Mouse (Mus musculus): ENCODE data around the gene Cyp2d22. TPM values are rescaled to one million over a fixed set of nuclear protein-coding genes. Genes with fewer than 3 reads are reported as not detected.
A peak's percentile ranks its signal among the peaks of the same experiment; 100 is the strongest.

Cyp2d22 gene
- polyA plus RNA-seq (2012; rRNA removed) (27.5 and 29.5 TPM in 2 replicates), polyA plus RNA-seq (2014; fragmentation: Nextera tagmentation; extraction: Ambion mirVana) (5.2 and 6.4 TPM in 2 replicates)

DNA sequence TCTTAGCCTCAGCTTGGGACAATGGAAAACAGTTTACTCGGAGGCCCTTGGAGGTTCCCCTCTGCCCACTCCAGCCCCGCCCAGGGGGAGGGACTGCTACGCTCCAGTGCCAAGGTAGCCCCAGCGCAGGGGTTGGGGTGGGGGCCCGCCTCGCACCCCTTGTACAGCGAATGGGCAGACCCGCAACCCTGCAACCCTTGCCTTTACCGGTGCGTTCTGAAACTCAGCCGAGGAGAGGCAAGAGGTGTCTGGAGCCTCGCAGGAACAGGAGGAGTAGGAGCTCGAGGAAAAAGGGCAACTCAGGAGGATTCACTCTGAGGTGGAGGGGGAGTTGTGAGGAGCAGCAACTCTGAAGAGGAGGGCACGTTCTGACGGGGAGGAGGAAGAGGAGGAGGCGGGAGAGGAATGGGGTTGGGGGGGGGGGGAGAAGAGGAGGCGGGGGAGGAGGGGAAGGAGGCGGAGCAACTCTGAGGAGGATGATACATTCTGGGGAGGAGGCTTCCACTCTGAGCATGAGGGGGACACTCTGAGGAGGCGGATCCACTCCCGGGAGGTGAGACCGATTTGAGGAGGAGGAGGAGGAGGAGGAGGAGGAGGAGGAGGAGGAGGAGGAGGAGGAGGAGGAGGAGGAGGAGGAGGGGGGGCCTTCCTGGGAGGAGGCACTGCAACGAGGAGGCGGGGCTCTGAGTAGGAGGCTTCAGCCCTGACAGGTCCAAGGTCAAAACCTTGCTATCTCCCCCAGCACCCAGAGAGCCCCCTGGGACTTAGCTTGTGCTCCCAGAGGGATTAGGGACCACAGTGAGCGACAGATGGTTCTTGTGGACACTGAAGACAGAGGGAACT lies at the start of gene Cyp2d22:
Gene Cyp2d22, minus strand, starts transcription at position 390 of the 843 bp plus-strand sequence.
- 0 out of 2 replicates have a peak within 1 kb of the TSS, but pooled peaks have one; percentile 0 for H3K27ac ChIP-seq (replicated peaks; ENCODE audit: low read depth, low read length)
- DNase-seq (ENCODE audit: low spot score) (peak; percentile 43), ATAC-seq (ENCODE audit: low FRiP score, low read depth) (peak; percentile 81)
- under 1% methylated on average over 17 of the region's 24 CpGs for WGBS
- no peak for TF ChIP-seq POLR2A (IDR thresholded peaks at IDR 0.05; ENCODE audit: borderline replicate concordance, extremely low read depth, insufficient read depth, insufficient read length)
- peaks cover 6% of the 10 kb centered on the region; the same call in 1 of the 2 replicates for H3K4me1 ChIP-seq (ENCODE audit: control insufficient read depth, insufficient read depth, low read length)
- H3K36me3 ChIP-seq (ENCODE audit: control insufficient read depth, insufficient read depth, low read length), result no peaks in the 10 kb centered on the region
- H3K9ac ChIP-seq (ENCODE audit: low read depth, low read length, severe bottlenecking), result peak within 1 kb of the TSS; percentile 55
- H3K27me3 ChIP-seq (ENCODE audit: control insufficient read depth, insufficient read depth, low read length), result no peaks in the 10 kb centered on the region
- H3K4me3 ChIP-seq (replicated peaks; ENCODE audit: low read length), result peak within 1 kb of the TSS; percentile 39
- H3K4me2 ChIP-seq (replicated peaks; ENCODE audit: low read depth, low read length, severe bottlenecking), result peak within 1 kb of the TSS; percentile 70
- H3K9me3 ChIP-seq (ENCODE audit: control insufficient read depth, low read length), result no peaks in the 10 kb centered on the region

DNA sequence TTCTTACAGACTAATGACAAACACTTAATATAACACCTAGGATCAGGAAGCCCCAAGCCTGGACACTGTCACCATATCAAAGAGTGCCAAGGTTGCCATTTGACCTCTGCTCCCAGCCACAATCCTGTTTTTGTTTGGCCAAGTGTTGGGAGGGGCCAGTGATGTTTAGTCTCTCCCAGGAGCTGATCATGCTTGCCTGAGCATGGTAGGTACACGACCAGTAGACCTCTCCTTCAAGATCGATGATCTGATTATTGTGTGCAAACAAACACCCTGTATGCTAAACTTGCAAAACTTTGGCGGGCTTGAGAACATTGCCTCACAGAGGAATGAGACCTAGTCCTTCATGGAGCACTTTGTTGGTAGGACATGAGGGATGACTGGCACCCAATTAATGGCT lies 43.4 kb upstream of the Cyp2d22 start:
- 80% methylated on average over 3 of the region's 3 CpGs for WGBS
- Histone ChIP-seq H3K36me3 (ENCODE audit: control insufficient read depth, insufficient read depth, low read length) (no peaks in the 10 kb centered on the region), H3K9me3 (ENCODE audit: control insufficient read depth, low read length) (no peaks in the 10 kb centered on the region), H3K27ac (replicated peaks; ENCODE audit: low read depth, low read length) (no peak overlapping the region), H3K27me3 (ENCODE audit: control insufficient read depth, insufficient read depth, low read length) (no peaks in the 10 kb centered on the region), H3K4me3 (replicated peaks; ENCODE audit: low read length) (no peak overlapping the region), H3K4me2 (replicated peaks; ENCODE audit: low read depth, low read length, severe bottlenecking) (no peak overlapping the region), H3K4me1 (ENCODE audit: control insufficient read depth, insufficient read depth, low read length) (no peaks in the 10 kb centered on the region), H3K9ac (ENCODE audit: low read depth, low read length, severe bottlenecking) (no peak overlapping the region)
- no peak for ATAC-seq (ENCODE audit: low FRiP score, low read depth)
- DNase-seq (ENCODE audit: low spot score), result no peak
- no peak for TF ChIP-seq POLR2A (IDR thresholded peaks at IDR 0.05; ENCODE audit: borderline replicate concordance, extremely low read depth, insufficient read depth, insufficient read length)

DNA sequence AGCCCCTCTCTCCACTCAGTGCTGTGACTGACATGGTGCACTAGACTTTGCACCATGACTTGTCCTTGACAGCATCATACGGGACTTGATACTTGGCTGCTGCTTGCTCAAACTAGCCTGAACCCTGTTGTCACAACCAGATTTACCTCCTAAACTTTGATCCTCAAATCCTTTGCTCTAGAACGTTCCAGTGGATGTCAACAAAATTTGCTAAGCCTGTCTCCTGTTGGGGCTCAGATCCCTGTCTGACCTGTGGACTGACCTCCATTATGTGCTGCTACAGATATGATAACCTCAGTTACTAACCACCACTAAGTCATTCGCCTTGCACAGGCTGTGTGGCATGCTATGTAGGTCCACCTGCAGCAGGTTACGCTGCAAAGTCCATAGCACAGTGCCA lies 42.9 kb upstream of the Cyp2d22 start:
- H3K4me1 ChIP-seq (ENCODE audit: control insufficient read depth, insufficient read depth, low read length), result no peaks in the 10 kb centered on the region
- no peaks in the 10 kb centered on the region for H3K36me3 ChIP-seq (ENCODE audit: control insufficient read depth, insufficient read depth, low read length)
- H3K4me2 ChIP-seq (replicated peaks; ENCODE audit: low read depth, low read length, severe bottlenecking), result no peak overlapping the region
- ATAC-seq (ENCODE audit: low FRiP score, low read depth), result no peak
- no peak for DNase-seq (ENCODE audit: low spot score)
- 75% methylated on average over 4 of the region's 4 CpGs for whole genome bisulfite sequencing
- no peak overlapping the region for H3K27ac ChIP-seq (replicated peaks; ENCODE audit: low read depth, low read length)
- no peaks in the 10 kb centered on the region for H3K27me3 ChIP-seq (ENCODE audit: control insufficient read depth, insufficient read depth, low read length)
- no peak overlapping the region for H3K9ac ChIP-seq (ENCODE audit: low read depth, low read length, severe bottlenecking)
- no peak overlapping the region for H3K4me3 ChIP-seq (replicated peaks; ENCODE audit: low read length)
- TF ChIP-seq POLR2A (IDR thresholded peaks at IDR 0.05; ENCODE audit: borderline replicate concordance, extremely low read depth, insufficient read depth, insufficient read length), result no peak
- H3K9me3 ChIP-seq (ENCODE audit: control insufficient read depth, low read length), result no peaks in the 10 kb centered on the region

DNA sequence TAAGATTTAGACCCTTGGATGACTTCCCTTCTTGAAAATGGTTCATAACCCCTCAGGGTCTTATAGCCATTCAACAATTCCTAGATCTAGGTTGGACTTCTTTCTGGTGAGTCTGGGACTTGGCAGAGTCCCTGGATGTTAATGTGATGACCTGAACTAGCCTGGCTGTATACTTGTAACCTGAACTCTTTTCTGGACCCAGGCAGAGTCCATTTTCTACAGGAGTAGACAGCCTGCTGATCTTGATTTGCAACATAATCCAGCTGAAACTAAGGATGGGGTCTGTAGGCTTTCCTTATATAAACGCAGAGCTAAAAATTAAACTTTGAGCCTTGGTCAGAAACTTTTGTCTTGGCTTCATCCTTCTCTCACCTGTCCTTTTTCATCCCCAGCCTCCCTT lies 38.6 kb upstream of the Cyp2d22 start:
- Histone ChIP-seq H3K4me2 (replicated peaks; ENCODE audit: low read depth, low read length, severe bottlenecking) (no peak overlapping the region), H3K4me1 (ENCODE audit: control insufficient read depth, insufficient read depth, low read length) (peaks cover 7% of the 10 kb centered on the region; the same call in 1 of the 2 replicates), H3K36me3 (ENCODE audit: control insufficient read depth, insufficient read depth, low read length) (no peaks in the 10 kb centered on the region), H3K4me3 (replicated peaks; ENCODE audit: low read length) (no peak overlapping the region), H3K27me3 (ENCODE audit: control insufficient read depth, insufficient read depth, low read length) (no peaks in the 10 kb centered on the region), H3K27ac (replicated peaks; ENCODE audit: low read depth, low read length) (no peak overlapping the region), H3K9me3 (ENCODE audit: control insufficient read depth, low read length) (no peaks in the 10 kb centered on the region), H3K9ac (ENCODE audit: low read depth, low read length, severe bottlenecking) (no peak overlapping the region)
- WGBS, result 83% methylated on average over 1 of the region's 1 CpGs
- DNase-seq (ENCODE audit: low spot score) (peak; percentile 26), ATAC-seq (ENCODE audit: low FRiP score, low read depth) (no peak)
- no peak for TF ChIP-seq POLR2A (IDR thresholded peaks at IDR 0.05; ENCODE audit: borderline replicate concordance, extremely low read depth, insufficient read depth, insufficient read length)

DNA sequence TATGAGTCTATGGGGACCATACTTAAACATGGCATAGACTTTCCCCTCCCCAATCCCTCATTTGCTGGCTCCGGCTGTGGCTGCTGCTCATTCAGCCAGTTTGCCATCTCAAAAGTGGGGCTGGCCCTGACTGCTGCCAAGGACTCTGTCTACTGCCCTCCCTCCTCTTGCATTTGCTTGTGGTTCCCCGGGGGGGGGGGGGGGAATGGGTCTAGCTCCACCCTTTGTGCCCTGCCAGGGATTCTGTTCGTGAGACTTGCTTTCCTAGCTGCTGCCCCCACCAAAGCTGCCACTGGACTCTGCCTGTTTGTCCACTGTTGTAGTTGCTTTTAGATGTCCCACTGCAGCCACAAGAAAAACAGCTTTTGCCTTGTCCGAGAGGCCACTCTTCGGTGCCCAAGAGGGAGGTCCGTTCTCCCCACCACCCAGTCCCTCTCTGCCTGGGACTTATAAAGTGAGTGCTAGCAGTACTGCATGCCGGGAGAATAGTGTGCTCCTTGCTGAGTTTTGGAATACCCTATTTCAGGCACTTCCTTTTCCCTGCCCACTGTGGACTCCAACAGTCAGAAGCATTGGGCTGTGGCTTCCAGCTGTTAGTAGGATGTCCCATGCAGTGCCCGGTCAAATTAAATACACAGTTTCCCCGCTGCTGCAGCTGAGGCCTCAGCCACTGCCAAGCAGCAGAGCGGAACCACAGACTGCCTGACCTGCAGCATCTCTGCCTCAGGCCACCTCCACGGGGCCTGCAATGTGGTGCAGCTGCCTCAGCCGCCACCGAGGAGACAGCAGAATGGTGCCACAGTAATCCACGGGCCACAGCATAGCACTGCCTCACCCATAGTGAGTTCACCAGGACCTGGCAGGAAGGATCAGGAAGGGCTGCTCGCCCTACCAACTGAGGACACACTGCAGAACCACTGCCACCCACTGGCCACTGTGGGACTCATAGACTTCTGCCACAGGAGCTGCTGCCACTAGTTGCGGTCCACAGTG lies 37.0 kb upstream of the Cyp2d22 start:
- no peak for TF ChIP-seq POLR2A (IDR thresholded peaks at IDR 0.05; ENCODE audit: borderline replicate concordance, extremely low read depth, insufficient read depth, insufficient read length)
- no peaks in the 10 kb centered on the region for H3K9me3 ChIP-seq (ENCODE audit: control insufficient read depth, low read length)
- H3K4me1 ChIP-seq (ENCODE audit: control insufficient read depth, insufficient read depth, low read length), result peaks cover 7% of the 10 kb centered on the region; the same call in 1 of the 2 replicates
- H3K4me3 ChIP-seq (replicated peaks; ENCODE audit: low read length), result no peak overlapping the region
- peak overlapping the region; percentile 30 for H3K4me2 ChIP-seq (replicated peaks; ENCODE audit: low read depth, low read length, severe bottlenecking)
- no peaks in the 10 kb centered on the region for H3K36me3 ChIP-seq (ENCODE audit: control insufficient read depth, insufficient read depth, low read length)
- H3K9ac ChIP-seq (ENCODE audit: low read depth, low read length, severe bottlenecking), result peak overlapping the region; percentile 21; the same call in 1 of the 2 replicates
- H3K27me3 ChIP-seq (ENCODE audit: control insufficient read depth, insufficient read depth, low read length), result no peaks in the 10 kb centered on the region
- H3K27ac ChIP-seq (replicated peaks; ENCODE audit: low read depth, low read length), result peak overlapping the region; percentile 43; the same call in 1 of the 2 replicates
- DNase-seq (ENCODE audit: low spot score) (peak; percentile 71), ATAC-seq (ENCODE audit: low FRiP score, low read depth) (peak; percentile 83)
- 27% methylated on average over 16 of the region's 16 CpGs for WGBS
